Mouse (Mus musculus) layer of hippocampus, adult 18-20 months (tissue): ENCODE data around the gene Plekhg1. TPM values are rescaled to one million over a fixed set of nuclear protein-coding genes. Genes with fewer than 3 reads are reported as not detected.
A peak's percentile ranks its signal among the peaks of the same experiment; 100 is the strongest.

Experiments used
- DNase-seq, 2 experiments: peaks; one replicate each; pipeline ENCODE4 v3.0.0; 2022; ENCODE audit warnings: low spot score in 2 of 2
- total RNA-seq, 2 experiments: library from RNA; stranded (reverse); gene quantifications; 2 replicates each; pipeline ENCODE4 v1.2.3; 2021

Plekhg1 gene
- total RNA-seq, 2 experiments from 2014 or later = 12.1 to 15.7 TPM

DNA sequence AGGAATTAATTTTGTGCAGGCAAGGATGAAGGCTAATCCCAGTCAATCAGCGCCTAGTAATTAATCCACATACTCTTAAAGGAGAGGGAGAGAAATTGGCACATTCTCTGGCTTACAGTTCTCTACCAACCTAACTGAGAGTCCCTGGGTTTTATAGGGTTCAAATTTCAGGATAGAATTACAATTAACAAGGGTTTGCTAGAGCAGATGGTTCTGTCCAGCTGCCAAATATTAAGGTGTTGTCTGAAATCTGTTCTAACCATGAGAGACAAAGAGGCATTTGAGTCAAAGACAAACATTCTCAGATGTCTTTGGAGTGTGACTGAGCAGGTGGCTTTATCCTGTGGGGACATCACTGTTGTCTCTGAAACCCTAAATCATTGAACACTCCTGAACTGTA is 87.2 kb downstream of the Plekhg1 start:
- no peak for DNase-seq

DNA sequence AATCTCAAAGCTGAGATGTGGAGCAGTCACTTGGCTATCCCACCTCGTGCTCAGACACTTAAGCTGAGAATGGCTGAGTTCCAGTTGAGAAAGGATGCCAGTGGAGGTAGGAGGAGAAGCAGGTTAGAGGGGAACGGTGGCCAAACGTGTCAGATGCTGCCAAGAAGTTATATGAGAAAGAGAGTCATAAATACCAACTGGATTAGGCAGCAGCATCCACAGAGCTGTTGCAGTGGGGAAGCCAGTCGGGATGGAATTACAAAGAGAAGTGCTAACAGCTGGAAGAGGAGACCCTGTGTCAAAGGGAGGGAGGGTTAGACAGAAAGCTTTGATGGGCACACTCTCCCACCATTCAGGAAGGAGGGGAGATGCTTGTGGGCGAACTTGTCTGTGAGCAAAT is 89.3 kb downstream of the Plekhg1 start:
- no peak for DNase-seq

DNA sequence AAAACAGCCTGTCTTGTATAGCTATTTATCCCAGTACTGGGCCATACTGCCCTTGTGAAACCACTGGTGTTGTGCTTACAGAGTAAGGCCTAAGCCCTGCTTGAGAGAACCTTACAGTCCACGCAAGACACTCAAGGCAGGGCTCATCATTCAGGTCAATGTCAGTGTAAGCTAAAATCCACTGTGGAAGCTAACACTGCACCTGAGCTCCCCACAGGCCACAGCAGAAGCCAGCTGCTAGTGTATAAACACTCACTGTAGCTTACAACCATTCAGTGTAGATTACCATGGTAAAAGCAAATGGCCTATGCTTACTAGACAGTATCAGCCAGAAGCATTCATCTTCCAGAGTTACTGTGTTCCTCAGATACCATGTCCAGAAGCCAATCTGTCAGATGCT is 90.5 kb downstream of the Plekhg1 start:
- no peak for DNase-seq

DNA sequence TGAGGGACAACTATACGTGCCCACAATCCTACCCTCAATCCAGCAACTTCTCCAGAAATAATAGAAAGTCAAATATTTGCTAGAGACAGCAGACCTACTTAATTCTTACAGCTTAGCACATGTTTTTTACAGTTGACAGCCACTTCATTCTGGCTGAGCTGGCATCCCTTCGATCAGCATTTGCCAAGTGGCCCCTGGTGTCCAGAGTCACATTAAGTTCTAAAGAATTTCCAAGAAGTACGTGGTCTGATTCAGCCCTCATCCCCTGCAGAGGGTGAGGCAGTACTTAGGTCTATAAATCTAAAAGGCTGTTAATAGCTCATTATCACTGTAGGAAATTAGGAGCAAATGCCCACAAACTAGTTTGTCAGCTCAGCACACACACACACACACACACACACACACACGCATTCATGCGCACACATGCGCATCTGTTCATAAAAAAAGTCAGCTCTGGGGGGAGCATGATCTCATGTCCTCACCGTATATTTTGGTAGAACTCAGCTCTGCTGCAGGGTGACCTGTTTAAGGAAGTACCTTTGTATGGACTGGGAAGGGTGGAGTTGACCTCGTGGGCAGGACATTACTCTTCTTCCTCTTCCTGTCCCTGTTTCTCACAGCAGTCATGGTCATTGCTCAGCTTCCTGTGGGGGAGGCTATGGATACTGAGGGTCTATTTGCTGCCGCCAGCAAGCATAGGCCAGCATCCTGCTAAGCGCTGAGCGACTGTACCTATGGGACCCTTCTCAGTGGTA is 91.6 kb downstream of the Plekhg1 start:
- DNase-seq = no peak

DNA sequence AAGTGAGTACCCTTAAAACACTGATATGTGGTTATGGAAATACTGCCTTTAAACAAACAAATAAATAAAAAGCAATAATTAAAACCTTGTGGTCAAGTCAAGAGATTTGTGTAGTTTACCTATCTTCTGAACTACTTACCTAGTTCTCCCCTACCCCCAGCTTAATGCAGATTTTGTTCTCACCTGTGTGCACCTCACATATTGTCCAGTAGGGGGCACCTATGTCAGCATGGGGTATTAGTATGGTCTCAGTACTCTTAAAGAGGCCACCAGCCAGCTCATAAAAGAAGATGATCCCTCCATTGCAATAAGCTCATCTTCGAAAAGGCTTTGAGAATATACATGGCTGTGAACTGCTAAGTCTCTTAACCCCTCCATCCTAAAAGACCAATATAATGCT is 93.9 kb downstream of the Plekhg1 start:
- DNase-seq = no peak

DNA sequence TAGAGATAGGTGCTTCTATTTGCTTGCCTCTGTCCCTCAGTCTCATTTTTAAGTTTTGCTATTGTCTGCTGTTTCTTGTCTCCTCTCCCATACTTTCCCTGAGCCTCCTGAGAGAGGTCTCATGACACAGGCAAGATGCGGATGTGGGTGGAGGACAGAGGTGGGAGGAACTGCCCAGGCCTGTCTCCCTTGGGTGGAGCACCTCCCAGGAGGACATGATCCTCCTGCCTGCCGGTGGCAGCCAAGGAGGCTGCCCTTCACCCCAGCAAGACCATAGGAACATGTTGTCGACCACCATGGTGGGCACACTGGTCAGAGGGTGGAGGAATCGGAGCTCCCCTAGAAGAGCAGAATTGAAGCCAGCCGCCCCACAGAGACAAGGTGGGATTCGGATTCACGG is 94.5 kb downstream of the Plekhg1 start:
- no peak for DNase-seq

DNA sequence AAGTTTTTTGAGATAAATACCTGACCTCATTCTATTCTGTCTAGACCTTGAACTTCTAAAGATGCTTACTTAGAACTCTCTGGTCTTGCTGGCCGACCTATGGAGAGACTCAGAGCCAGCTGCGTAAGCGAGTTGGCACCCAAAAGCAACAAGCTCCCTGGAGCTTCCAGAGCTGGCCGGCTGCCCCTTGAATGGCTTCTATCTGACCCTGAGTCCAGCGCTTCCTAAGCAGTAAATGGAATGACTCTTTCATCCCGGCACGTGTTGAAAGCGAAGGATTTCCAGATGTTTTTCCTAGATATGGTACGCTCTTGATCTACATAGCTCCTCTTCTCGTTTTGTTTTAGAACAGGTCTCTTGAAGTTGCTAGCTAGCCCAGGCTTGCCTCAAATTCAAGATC is 95.5 kb downstream of the Plekhg1 start:
- DNase-seq = no peak

DNA sequence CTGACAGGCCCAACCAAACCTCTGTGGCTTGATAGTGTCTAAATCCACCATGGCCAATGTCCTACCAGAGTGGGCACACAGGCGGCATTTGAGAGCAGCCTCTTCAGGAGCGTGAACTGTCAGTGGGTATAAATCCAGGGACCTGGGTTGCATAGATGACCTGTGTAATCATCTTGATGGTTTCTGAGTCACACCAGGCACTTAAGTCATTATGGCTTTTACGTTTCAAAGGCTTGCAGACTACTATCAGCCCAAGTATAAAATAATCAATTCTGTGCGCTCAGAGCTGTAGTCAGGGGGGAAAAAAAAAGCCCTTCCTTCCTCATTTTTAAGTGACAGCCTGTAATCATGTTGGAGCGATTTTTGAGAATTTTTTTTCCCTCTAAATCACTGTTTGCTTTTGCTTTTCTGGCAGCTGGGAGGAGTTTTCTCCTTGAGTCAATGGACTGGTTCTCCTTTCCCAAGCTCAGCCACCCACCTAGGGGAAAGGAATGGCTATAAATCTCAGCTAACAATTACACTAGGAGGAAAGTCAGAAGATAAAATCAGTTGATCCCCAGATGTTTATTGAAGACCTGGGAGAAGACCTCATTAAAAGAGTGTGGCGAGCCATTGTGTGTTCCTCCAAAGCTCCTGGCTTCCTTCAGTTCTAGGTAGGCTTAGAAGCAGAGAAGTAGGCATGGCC is 99.7 kb downstream of the Plekhg1 start:
- DNase-seq = no peak

DNA sequence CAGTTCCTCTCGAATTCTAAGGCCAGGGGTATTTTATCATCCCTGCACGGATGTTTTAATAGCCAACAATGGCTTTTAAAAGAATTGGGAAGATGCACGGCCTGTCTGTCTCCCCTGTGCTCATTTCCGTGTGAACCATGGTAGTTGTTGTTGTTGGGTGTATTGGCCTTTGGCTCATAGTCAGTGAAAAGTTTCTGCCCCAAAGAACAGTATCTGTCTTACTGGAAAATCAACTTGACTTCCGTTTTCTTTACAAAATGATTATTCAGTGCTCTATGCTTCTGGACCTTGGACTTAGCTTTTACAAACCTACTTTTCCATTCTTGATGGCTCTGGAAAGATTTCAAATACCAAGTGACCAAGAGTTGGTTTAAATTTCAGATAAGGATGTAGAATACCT is 104.3 kb downstream of the Plekhg1 start:
- DNase-seq = no peak

DNA sequence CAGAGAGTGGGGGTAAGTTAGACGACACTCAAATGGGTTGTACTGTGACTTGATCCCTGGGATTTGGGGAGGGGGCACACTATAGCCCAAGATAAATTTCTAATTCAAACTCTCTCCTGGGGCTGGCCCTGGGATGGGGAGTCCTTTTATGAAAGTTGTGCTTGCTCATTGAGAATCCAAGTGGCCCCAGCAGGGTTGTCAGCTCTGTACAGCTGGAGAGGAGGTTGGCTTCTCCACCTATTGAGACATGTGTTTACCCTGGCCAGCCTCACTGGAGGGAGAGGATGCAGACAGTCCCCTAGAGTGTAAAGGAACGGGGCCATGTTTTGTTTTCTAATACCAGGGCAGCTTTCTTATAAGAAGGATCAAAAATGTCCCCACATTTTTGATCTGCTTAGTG is 106.9 kb downstream of the Plekhg1 start:
- no peak for DNase-seq

DNA sequence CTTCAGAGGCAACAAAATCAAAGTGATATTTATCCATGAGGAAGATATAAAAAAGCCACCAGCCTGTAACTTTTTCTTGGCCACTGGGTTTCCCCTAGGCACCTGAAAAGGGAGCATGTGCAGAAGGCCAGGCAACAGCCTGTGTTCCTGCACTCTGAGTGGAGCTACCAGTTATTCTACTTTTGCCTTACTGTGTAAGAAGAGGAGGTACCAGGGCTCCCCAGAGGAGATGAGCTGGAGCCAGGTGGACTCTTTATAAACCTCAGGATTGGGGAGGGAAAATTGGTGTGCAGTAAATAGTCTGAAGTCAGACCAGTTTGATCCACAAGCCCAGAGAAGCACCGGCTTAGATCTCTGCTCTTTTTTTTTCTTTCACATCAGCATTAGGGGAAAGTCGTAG is 111.3 kb downstream of the Plekhg1 start:
- DNase-seq = no peak

DNA sequence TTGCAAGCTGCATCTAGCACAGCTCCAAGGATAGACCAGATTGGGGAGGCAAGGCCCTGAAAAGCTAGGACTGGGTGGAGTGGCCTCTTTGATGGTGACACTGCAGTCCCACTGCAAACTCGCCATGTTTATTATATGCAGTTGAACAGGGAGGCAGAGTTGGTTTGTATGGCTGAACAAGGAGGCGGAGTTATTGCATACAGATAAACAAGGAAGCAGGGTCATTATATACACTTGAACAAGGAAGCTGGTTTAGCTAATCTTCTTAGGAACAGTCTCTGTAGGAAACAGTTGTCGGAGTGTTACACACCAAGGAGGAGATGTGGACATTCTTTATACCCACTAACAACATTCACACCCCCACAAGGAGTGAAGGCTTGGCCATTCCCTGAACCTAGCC is 112.6 kb downstream of the Plekhg1 start:
- no peak for DNase-seq

DNA sequence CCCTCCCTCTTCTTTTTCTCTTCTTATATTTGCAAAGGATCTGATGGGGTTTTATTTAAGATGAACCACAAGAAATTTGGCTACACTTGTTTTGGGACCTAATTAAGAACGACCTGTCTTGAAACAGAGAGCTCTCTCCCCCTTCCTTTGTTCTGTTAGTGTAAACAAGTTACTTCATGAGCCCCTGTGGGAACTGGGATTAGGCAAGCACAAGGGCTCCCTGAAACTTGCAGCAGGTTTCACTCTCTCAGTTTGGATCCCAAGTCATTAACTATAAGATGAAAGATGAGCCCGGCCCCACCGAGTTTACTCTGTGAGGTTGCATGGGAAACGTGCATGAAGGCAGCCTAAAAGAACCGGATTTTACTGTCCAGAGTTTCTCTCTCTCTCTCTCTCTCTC is 117.7 kb downstream of the Plekhg1 start:
- DNase-seq = no peak

DNA sequence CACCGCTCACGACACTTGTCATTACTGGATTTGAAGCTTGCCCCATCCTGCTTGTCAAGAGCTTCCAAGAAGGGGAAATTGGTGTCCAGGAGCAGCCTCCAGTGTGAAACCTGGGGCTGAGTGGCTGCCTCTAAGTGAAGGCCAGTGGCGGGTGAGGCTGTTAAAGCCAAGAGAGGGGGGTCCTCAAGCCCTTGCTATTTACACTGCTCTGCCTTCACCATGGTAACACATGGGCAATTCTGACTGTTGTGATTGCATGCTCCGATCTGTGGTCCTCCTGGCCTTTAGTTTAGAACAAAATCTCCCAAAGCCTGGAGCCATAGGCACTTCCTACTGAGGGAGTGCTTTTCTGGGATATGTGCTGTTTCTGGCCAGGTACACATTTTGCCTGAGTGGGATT is 118.3 kb downstream of the Plekhg1 start:
- DNase-seq = no peak

DNA sequence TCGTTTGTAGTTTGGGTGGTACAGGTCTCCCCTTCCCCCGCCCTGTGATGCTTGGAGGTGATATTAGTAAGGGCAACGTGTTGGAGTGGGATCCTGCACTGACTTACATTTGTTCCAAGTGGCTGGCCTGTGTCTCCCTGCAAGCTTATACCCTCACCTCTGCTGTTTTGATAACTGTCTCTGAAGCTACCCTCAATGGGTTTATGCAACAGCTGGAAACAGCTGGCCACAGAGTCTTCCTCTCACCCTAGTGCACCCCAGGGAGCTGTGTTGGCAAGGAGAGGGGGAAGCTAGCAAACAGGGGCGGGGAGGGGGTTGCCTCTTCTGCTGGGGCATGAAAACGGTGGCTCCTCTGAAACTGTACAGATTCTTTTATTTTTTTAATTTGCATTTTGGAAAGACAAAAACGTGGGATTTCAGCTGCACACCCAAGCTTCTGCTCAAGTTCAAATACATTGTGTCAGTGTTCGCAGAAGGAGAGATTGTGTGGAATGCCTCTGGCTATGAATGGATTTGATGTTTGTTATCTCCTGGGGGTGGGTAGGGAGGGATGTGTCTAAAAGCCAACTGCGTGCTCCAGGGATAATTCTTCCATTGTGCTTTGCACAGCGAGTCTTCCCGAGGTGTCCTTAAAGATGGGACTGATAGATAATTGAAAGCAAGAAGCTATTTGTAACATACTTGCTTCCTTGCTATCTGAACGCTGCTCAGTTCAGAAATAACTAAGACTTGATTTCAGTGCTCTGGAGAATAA is 119.0 kb downstream of the Plekhg1 start:
- DNase-seq = no peak

DNA sequence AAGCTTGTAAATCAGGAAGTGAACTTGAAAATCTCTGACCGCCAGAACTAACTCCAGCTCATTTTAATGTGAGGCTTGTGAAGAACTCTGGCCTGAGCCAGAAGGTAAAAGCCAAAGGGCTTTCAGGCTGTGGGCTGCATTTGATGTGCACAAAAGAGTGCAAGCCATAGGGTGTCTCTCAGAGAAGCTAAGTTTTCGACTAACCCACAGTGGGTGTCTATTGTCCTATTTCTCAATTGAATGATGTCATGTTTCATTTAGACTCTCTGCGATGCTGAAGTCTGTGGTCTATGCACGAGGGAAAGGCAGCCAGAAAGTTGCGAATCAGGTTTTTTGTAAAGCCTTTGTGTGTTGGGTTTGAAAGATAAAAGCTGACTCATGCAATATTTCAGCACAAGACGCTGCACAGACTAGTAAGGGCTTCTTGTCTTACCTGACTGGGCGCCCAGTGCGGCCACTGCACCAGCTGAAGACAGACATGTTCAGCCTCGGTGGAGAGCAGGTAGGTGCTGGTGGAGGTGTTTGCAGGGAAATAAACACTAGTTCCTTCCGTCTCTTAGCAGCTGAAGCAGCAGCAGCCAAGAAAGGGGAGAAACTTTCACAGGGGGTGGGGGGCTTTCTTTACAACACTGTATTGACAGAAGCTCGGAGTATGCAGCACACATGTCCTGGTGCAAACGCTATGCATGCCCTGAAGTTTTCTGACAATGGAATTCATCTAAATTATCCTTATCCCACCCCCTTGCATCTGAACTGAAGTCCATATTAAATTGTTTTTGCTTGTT is 123.4 kb downstream of the Plekhg1 start:
- no peak for DNase-seq

DNA sequence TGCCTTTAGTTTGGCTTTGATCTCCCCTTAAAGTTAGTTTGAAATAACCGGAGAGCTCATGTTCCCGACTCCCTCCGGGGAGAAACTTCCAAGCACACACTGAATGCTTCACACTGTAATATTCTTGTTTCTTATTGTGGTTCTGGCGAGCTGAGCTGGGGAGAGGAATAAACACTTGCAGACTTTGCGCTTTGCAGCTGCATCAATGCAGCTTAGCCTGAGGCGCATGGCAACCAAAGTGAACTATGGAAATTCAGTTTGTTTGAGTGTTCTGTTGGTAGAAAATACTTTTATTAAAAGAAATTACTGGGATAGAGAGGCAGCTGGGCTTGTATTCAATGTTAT is 124.0 kb downstream of the Plekhg1 start:
- DNase-seq = no peak

DNA sequence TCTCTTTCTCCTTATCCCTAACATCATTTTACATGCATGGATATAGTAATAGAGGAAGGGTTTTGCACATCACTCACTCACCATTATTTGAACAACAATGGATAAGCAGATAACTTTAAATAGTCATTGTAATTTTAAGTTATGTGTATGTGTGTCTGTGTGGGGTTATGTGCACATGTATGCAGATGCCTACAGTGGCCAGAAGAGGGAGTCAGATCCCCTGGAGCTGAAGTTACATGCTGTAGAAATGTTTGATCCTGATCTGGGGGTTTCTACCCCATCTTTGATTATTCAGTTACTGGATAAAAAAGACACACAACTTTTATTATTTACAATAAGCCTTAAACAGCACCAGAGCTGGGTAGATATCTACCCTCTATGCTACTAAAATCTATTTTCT is 127.1 kb downstream of the Plekhg1 start:
- DNase-seq = no peak

DNA sequence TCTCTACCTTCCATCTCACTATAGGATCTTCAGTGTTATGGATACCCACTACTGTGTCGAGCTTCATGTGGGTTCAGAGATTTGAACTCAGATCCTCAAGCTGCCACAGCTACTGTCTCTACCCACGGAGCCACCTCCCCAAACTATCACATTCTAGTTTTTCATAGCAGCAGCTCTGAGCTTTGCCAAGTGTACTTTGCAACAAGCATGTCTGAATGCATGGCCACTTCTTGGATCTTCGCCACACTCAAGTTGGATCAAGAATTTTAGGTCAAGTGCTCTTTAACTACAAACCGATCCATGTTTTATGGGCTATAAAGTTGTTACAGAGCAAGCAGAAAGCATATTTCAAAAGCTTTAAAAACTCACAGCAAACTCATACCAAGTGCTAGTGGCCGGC is 130.7 kb downstream of the Plekhg1 start:
- no peak for DNase-seq

DNA sequence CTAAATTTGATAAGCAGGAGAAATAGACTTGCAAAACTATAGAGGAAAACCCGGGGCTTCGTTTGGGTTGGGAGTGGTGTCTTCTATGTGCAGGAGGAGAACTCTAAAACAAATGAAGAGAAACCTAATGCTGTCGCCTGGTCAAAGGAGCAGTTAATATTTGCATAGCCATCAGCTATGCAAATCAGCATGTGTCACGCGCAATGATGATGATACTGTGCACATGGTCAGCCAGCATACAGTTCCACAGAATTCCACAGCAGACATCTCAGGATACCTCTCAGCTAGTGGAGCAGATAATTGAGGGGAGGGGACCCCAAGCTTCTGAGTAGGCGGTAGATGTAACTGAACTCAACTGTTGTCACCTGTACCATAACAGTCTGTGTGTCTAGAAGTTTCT is 133.3 kb downstream of the Plekhg1 start:
- DNase-seq = no peak

DNA sequence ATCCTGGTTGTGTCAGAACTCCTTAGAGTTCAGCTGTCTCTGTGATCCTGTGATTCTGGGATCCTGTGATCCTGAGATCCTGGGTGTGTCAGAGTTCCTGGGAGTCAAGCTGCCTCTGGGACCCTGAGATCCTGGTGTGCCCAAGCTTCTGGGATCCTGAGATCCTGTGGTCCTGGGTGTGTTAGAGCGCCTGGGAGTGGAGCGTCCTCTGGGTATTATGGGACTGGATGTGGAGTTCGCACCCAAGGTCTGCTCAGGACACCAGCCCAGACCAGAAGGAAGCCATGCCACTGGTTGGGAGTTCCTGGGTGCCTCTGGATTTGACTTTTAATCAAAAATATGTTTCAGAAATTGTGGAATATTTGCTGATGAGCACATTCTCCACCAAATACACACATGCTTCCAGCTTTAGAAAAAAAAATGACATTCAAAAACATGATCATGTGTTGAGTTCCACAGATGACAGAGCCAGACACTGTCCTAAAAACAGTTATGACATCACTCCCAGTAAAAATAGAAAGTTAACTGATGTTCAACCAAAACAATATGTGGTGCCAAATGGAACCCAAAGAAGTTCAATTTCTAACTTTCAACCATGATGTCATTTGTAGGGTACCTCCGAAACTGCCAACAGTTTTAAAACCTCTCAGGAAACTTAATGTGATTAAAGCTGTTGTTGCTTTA is 137.8 kb downstream of the Plekhg1 start:
- DNase-seq = peak in 1 of 2 experiments; percentile 24
